Mouse (Mus musculus) mouse trophoblast stem cell (cell line): ENCODE data around the gene Gm17584.
"Not testable (repeated sequence)": the region's sequence is repeated elsewhere in the genome, so short reads cannot be mapped to it uniquely, and the experiment has no call there.

Experiments used
- in situ Hi-C, 2 experiments: fragments of 300-500 bp; cut with MseI, MboI; formaldehyde crosslinking; loops; 2 replicates in 1 of 2; 3 replicates in 1 of 2; pipeline ENCODE4 v1.15.1; 2025

Gm17584 gene

GRCm38 (mm10) chrX:124500263-124500662 is at the start of gene Gm17584:
Gene Gm17584 (plus strand): TSS chrX:124500563.
- in situ Hi-C loops, result not testable (repeated sequence)
